Mouse (Mus musculus): ENCODE measurements around the gene Ucma.
"Not testable (repeated sequence)": the region's sequence is repeated elsewhere in the genome, so short reads cannot be mapped to it uniquely, and the experiment has no call there.

Gene Ucma

GRCm38 (mm10) chr2:4975807-4976206, at the start of gene Ucma:
TSS of gene Ucma (plus strand) at chr2:4976122.
- DNase-seq (ENCODE audit: low read depth): no peak

- DNase-seq (ENCODE audit: low read depth): no peak
These were observed 48.5 kb upstream of the Ucma start for GRCm38 (mm10) chr2:4927391-4927790.

GRCm38 (mm10) chr2:4929230-4929629, 46.7 kb upstream of the Ucma start:
- no peak for DNase-seq (ENCODE audit: low read depth)

- DNase-seq (ENCODE audit: low read depth): no peak
These were observed 41.4 kb upstream of the Ucma start for GRCm38 (mm10) chr2:4934516-4934915.

GRCm38 (mm10) chr2:4937931-4938330, 38.0 kb upstream of the Ucma start:
- DNase-seq (ENCODE audit: low read depth): no peak

GRCm38 (mm10) chr2:4940861-4941260, 35.1 kb upstream of the Ucma start:
- DNase-seq (ENCODE audit: low read depth): no peak

- DNase-seq (ENCODE audit: low read depth): not testable (repeated sequence)
These were observed 26.2 kb upstream of the Ucma start for GRCm38 (mm10) chr2:4949691-4950090.

GRCm38 (mm10) chr2:4950986-4951385, 24.9 kb upstream of the Ucma start:
- DNase-seq (ENCODE audit: low read depth): no peak

GRCm38 (mm10) chr2:4954216-4954760, 21.6 kb upstream of the Ucma start:
- no peak for DNase-seq (ENCODE audit: low read depth)

- DNase-seq (ENCODE audit: low read depth): no peak
These were observed 17.9 kb upstream of the Ucma start for GRCm38 (mm10) chr2:4958039-4958438.

- DNase-seq (ENCODE audit: low read depth): no peak
These were observed 8.1 kb upstream of the Ucma start for GRCm38 (mm10) chr2:4967806-4968205.

GRCm38 (mm10) chr2:4969083-4969482, 6.8 kb upstream of the Ucma start:
- no peak for DNase-seq (ENCODE audit: low read depth)

- no peak for DNase-seq (ENCODE audit: low read depth)
These were observed 2.2 kb downstream of the Ucma start for GRCm38 (mm10) chr2:4978091-4978490.

GRCm38 (mm10) chr2:4983987-4984386, 8.1 kb downstream of the Ucma start:
- DNase-seq (ENCODE audit: low read depth): no peak

- DNase-seq (ENCODE audit: low read depth): no peak
These were observed 9.1 kb downstream of the Ucma start for GRCm38 (mm10) chr2:4985000-4985399.

- no peak for DNase-seq (ENCODE audit: low read depth)
These were observed 10.9 kb downstream of the Ucma start for GRCm38 (mm10) chr2:4986798-4987197.

- DNase-seq (ENCODE audit: low read depth): no peak
These were observed 11.7 kb downstream of the Ucma start for GRCm38 (mm10) chr2:4987388-4988180.

GRCm38 (mm10) chr2:4988826-4989424, 13.0 kb downstream of the Ucma start:
- DNase-seq (ENCODE audit: low read depth): peak; percentile 4

- no peak for DNase-seq (ENCODE audit: low read depth)
These were observed 17.7 kb downstream of the Ucma start for GRCm38 (mm10) chr2:4993584-4993983.

GRCm38 (mm10) chr2:4994436-4994835, 18.5 kb downstream of the Ucma start:
- no peak for DNase-seq (ENCODE audit: low read depth)

- no peak for DNase-seq (ENCODE audit: low read depth)
These were observed 19.7 kb downstream of the Ucma start for GRCm38 (mm10) chr2:4995646-4996045.

GRCm38 (mm10) chr2:4996421-4996824, 20.5 kb downstream of the Ucma start:
- DNase-seq (ENCODE audit: low read depth): no peak

- DNase-seq (ENCODE audit: low read depth): no peak
These were observed 23.0 kb downstream of the Ucma start for GRCm38 (mm10) chr2:4998905-4999304.
